Mouse (Mus musculus): ENCODE data around the gene Npas2.

DNA sequence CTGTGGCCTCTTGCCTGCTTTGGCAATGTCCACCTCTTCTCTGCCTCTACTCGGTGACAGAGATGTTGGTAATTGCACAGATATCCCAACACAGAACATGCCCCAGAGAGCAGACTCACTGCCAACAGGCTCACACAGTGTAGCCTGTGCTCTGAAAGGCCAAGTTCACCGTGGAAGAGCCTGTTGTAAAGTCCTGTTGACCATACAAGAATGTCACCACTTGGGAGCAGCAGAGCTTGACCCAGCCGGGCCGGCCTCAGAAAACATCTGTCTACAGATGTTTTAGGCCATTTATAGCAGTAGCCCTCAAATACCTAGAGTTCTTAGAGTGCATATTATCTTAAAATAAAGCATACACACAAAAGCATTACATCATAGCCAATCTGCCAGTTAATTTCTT is 213.6 kb downstream of the Npas2 start:
- no peak for TF ChIP-seq POLR2A (IDR thresholded peaks at IDR 0.05; ENCODE audit: borderline replicate concordance, control insufficient read depth, low read depth, low read length)
- no peak for TF ChIP-seq CTCF (IDR thresholded peaks at IDR 0.05; ENCODE audit: control insufficient read depth, insufficient read depth, low read length)

All from bone marrow, adult 2 months (tissue).